Mouse (Mus musculus): ENCODE measurements around the gene Krba1. TPM values are rescaled to one million over a fixed set of nuclear protein-coding genes. Genes with fewer than 3 reads are reported as not detected.

The Krba1 gene
- 37.7 TPM for total RNA-seq (2023)

DNA sequence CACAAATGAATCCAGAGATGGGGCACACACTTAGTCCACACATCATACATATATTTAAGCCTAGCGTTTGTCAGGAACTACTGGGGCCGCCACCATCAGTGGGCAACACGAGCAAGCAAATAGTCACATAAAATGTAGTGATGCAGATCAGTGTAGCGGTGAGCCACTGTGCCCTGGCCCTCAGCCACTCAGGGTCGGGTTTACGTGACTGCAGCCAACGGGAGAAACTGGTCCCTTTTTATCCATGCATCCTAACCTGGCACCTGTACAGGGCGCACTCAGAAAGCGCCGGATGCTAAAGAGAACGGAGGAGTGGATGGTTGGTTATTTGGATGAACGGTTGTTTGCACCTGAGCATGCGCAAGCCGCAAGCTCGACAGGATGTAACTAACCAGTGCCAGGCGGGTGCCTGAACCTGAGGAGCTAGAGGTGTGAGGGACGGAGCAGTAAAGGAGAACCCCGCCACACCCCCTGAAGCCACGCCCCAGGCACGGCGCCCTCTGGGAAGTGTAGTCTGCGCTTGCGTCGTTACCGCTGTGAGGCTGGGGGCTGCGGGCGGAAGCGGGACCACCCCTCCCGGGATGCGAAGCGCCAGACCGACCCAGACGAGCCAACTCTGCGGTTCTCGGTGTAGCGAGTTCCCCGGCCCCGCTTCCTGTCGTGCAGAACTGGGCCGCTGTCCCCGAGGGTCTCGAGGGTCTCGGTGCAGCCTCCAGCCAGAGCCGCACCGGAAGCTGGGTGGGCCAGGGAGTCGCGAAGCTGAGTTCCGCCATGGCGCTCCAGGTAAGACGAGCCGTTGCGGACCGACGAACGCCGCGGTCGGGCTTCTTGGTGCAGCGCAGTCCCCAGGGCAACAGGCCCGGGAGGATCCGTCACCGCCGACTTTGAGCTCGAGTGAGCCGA is at the start of gene Krba1:
Gene Krba1 (plus strand): TSS at position 482 of the 903 bp plus-strand sequence.

DNA sequence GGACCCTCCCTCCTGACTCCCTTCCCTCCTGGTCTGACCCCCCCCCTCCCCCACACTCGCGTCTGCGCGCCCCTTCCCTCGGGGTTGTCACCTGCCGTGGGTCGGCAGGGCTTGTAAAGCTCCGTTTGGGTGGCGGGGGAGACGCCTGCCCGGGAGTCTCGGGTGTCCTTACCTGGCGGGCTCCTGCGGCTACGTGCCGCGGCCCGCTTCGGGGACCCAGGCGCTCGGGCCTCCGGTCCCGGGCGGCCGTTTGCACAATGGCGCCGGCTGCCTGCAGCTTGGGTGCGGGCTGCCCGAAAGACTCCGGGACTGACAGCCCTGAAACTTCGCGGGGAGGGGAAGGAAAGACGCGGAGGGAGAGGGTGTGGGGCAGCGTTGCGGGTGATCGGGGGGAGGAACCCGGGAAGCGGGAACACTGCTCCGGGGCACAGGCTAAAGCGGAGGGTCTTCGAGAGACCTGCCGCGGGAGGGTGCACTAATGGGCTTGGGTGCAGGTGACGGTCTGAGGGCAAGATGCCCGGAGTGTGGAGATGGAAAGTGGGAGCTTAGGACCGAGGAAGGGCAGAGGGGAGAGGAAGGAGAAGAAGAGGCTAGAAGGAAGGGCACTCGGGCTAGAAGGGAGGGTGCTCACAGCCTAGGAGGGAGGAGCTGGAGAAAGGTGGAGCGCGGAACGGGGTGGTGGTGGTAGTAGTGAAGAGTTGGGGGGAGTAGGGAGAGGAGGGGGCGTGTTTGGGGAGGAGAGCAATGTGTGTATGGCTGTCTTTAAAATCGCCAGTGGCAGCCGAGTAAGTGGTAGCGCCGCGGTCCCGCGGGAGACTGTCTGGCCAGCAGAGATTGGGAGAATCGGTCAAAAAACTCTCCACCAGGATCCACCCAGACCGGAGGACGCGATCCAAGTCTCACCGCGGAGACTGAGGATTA is 50.1 kb downstream of the Krba1 start, which contains the start of gene Zfp467:
Gene Zfp467 (minus strand): TSS at position 645 of the 921 bp plus-strand sequence.

DNA sequence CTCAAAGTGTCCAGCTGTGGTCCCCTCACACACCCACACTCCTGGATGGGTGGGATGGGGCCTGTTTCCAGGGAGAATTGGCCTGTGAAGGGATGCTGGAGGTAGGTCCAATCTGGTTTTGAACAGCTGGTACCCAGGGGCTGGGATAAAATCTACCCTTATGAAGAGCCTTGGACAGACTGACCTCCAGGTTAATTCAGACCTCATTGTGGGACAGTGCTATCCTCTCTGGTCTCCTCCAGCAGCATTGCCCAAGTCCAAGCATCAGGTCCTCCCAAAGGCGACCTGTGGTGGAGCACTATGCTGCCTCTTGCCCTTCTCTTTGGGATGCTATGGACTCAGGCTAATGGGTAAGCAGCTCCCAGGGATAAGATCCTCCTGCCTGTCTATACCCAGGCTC is 52.5 kb downstream of the Krba1 start, which contains the start of gene Sspo:
Gene Sspo (plus strand): TSS at position 301 of the 400 bp plus-strand sequence.

Other genes with a start within 250 kb of the Krba1 start
- gene Zfp467, start 50.2 kb downstream of the Krba1 start, total RNA-seq (2023) = 3.0 TPM
- 0.37 TPM for gene Sspo, start 52.6 kb downstream of the Krba1 start, total RNA-seq (2023)
- gene Atp6v0e2, start 142.0 kb downstream of the Krba1 start, total RNA-seq (2023) = 0.61 TPM
- gene Lrrc61, start 159.2 kb downstream of the Krba1 start, total RNA-seq (2023) = 51.7 TPM
- gene Rarres2, start 177.2 kb downstream of the Krba1 start, total RNA-seq (2023) = not detected
- gene Gm45021, start 194.0 kb downstream of the Krba1 start, total RNA-seq (2023) = not detected
- gene Repin1, start 198.3 kb downstream of the Krba1 start, total RNA-seq (2023) = 1.7 TPM
- not detected for gene Gm44965, start 198.4 kb downstream of the Krba1 start, total RNA-seq (2023)
- 5.0 TPM for gene Zfp775, start 206.5 kb downstream of the Krba1 start, total RNA-seq (2023)
- gene AI854703, start 231.2 kb downstream of the Krba1 start, total RNA-seq (2023) = 0.77 TPM

Data from CD8-positive naive resting alpha-beta T cell, adult 57 days (primary cell).